Mouse (Mus musculus): ENCODE data around the gene Dtnb. TPM values are rescaled to one million over a fixed set of nuclear protein-coding genes. Genes with fewer than 3 reads are reported as not detected.

The Dtnb gene
- polyA plus RNA-seq, 1 experiment from 2014 or later: 110 TPM

DNA sequence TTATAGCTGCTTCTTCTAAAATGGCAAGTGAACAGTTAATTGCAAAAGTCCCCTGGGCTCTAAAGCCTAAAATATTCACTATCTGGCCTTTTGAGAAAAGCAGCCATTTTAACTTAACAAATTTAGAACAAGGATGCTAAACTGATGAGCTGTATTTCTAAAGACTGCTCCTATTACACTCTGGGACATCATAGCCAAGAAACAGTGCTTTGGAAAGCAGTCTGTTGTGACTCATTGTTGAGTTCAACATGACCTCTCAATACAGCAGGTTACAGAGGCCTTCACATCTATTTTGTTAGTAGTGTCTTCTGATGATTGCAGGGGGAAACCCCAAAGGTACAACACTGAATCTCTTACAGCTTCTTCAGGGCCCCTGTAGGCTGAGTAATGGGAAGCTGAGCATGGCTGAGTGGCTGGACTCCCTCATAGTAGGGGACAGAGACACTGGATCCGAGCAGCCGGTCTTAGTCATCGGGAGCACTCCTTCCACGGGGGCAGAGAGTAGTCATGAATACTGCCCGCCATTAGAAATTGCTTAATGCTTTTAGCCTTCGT is 157.4 kb downstream of the Dtnb start:
- H3K27me3 ChIP-seq: no peaks in the 10 kb centered on the region
- no peak for ATAC-seq
- in situ Hi-C loops (cut with MboI; ENCODE audit: low pct_unique_long_range_greater_than_20kb): no loop called here
- ChIA-PET CTCF (interaction anchor here (1.2 kb wide), 1 partner anchor 9 kb away, joined by 6 read pairs; no protein-coding TSS in a partner anchor), POLR2A (interaction anchor here (0.9 kb wide), 1 partner anchor 51 kb away, joined by 6 read pairs; no protein-coding TSS in a partner anchor)
- no peak for DNase-seq (ENCODE audit: low read depth, low spot score)
- TF ChIP-seq CTCF (IDR thresholded peaks at IDR 0.05): no peak

DNA sequence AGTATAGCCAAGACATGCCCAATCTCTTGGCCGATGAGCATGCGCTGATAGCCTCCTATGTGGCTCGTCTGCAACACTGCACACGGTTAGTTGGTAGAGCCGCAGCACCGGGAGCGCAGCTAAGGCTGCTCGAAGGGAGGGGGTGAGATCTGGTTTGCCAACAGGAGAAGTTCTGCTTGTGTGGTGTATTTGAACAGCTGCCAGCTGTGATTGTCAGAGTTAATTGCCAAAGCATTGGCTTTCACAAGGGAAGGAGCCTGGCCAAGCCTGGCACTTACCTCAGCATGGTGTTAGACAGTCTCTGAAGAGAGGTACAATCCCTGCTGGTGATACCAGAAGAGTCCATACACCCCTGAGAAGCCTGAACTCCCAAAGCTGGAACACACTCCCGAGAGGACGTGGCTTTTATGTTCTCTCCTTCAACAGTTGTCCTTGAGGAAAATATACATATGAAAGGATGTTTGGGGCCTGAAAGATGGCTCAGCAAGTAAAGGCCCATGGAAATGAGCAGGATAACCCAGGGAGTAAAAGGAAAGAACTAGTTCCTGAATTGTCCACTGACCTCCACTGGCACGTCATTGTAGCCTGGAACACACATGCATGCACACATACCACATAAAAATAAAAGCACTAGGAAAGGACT is 160.6 kb downstream of the Dtnb start:
- in situ Hi-C loops (cut with MboI; ENCODE audit: low pct_unique_long_range_greater_than_20kb): no loop called here
- no peak for TF ChIP-seq CTCF (IDR thresholded peaks at IDR 0.05)
- no peaks in the 10 kb centered on the region for H3K27me3 ChIP-seq
- DNase-seq (ENCODE audit: low read depth, low spot score) (no peak), ATAC-seq (no peak)
- CTCF ChIA-PET: no interaction called here
- POLR2A ChIA-PET: no interaction called here

- CTCF ChIA-PET: no interaction called here
- H3K27me3 ChIP-seq: no peaks in the 10 kb centered on the region
- in situ Hi-C loops (cut with MboI; ENCODE audit: low pct_unique_long_range_greater_than_20kb): no loop called here
- DNase-seq (ENCODE audit: low read depth, low spot score) (no peak), ATAC-seq (no peak)
- no peak for TF ChIP-seq CTCF (IDR thresholded peaks at IDR 0.05)
- POLR2A ChIA-PET: no interaction called here
Measured at GRCm38 (mm10) chr12:3733328-3733727, 161.1 kb downstream of the Dtnb start.

DNA sequence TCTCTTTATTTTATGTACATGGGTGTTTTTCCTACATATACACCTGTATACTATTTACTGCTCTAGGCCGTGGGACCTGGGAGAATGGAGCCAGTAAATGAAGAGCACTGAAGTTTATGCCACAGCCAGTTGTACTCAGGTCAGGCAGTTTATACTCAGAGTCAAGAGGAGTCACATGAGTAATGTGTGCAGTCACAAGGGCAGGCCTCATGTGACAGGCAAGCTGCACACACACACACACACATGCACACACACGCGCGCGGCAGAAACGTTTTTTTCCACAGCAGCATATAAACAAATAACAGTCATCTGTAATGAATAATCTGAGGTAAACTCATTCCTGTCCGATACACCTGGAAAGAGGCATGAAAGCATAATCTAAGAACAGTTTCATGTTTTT is 164.8 kb downstream of the Dtnb start:
- ChIA-PET POLR2A (no interaction called here), CTCF (no interaction called here)
- TF ChIP-seq CTCF (IDR thresholded peaks at IDR 0.05): no peak
- in situ Hi-C loops (cut with MboI; ENCODE audit: low pct_unique_long_range_greater_than_20kb): no loop called here
- DNase-seq (ENCODE audit: low read depth, low spot score) (no peak), ATAC-seq (no peak)
- no peaks in the 10 kb centered on the region for H3K27me3 ChIP-seq

DNA sequence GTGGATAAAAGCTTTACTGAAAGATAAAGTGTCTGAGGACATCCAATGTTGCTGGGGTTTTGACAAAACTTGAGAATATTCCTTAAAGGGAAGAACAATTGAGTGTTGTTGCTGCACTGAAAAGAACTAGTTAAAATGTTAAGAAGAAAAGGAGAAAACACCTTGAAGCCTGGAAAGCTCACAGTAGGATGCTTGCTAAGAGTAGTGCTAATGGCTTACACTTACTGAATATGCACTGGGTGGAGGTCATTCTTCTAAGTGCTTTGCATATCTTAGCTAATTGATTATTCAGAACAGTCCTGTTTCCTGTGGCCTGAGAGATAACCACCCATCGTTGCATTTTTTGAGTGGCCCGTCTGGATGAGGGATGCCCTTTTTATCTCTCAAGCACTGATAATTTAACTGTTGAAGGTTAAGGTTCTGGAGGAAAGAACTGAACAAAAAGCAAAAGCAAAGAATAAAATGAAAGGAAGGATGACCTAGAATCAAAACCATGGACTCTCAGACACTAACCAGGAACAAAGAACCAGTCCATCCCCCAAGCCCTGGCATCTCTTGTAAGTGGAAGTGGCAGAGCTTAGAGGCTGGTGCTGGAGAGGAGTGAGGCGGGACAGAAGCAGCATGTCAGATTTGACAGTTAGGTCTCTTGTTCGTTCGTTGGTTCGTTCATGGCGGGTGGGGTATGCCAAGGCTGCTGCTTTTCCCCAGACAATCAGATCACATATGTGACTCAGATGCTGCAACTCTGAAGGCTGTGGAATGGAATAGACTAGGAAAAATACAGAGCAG is 166.8 kb downstream of the Dtnb start:
- ChIA-PET CTCF (interaction anchor here (1.4 kb wide), 1 partner anchor 16 kb away, joined by 4 read pairs; no protein-coding TSS in a partner anchor), POLR2A (no interaction called here)
- in situ Hi-C loops (cut with MboI; ENCODE audit: low pct_unique_long_range_greater_than_20kb): no loop called here
- DNase-seq (ENCODE audit: low read depth, low spot score) (no peak), ATAC-seq (no peak)
- TF ChIP-seq CTCF (IDR thresholded peaks at IDR 0.05): no peak
- no peaks in the 10 kb centered on the region for H3K27me3 ChIP-seq

DNA sequence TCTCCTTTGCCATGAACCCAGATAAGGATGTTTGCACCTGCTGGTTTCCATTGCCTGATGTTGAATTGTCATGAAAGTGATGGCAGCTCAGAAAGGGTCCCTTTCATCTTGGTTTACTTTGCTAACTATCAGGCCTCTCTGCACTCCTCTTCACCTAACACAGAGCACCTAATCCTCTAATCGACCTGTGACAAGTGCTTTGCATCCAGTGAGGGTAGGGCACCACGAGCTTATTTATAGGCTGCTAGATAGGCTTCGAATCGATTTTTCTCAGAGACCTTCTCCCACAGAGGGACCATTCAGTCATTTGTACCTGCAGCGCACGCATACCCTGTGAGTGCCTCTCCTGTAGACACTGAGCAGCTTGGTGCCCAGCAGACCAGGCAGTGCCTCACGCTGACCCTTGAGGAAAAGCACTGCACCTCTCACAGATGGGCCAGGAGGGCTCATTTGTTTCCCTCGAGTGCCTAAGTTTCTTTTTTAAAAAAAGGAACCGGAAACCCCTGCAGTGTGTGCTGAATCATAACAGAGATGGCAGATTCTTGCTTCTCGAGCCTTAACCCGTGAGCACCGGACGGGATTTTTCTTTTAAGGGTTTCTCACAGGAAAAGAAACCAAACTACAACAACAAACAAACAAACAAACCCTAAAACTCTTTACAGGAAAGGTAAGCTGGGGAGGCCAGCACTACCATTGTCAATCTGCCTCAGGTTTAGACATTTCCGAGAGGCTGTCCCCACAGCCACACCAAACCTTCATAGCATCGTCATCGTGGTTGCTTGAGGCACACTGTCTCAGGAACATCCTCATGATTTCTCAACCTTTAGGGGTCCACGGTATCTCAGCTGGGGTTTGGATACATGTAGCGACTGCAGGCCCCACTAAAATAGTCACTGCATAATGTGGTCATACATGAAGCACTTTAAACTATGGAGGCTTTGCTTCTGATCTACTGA is 167.8 kb downstream of the Dtnb start:
- no peak for TF ChIP-seq CTCF (IDR thresholded peaks at IDR 0.05)
- in situ Hi-C loops (cut with MboI; ENCODE audit: low pct_unique_long_range_greater_than_20kb): no loop called here
- ChIA-PET CTCF (no interaction called here), POLR2A (no interaction called here)
- no peaks in the 10 kb centered on the region for H3K27me3 ChIP-seq
- DNase-seq (ENCODE audit: low read depth, low spot score): no peak
- no peak for ATAC-seq

GRCm38 (mm10) chr12:3740705-3741081 is 168.5 kb downstream of the Dtnb start:
- H3K27me3 ChIP-seq: no peaks in the 10 kb centered on the region
- ChIA-PET CTCF (no interaction called here), POLR2A (no interaction called here)
- DNase-seq (ENCODE audit: low read depth, low spot score): no peak
- no peak for ATAC-seq
- in situ Hi-C loops (cut with MboI; ENCODE audit: low pct_unique_long_range_greater_than_20kb): no loop called here
- TF ChIP-seq CTCF (IDR thresholded peaks at IDR 0.05): no peak

DNA sequence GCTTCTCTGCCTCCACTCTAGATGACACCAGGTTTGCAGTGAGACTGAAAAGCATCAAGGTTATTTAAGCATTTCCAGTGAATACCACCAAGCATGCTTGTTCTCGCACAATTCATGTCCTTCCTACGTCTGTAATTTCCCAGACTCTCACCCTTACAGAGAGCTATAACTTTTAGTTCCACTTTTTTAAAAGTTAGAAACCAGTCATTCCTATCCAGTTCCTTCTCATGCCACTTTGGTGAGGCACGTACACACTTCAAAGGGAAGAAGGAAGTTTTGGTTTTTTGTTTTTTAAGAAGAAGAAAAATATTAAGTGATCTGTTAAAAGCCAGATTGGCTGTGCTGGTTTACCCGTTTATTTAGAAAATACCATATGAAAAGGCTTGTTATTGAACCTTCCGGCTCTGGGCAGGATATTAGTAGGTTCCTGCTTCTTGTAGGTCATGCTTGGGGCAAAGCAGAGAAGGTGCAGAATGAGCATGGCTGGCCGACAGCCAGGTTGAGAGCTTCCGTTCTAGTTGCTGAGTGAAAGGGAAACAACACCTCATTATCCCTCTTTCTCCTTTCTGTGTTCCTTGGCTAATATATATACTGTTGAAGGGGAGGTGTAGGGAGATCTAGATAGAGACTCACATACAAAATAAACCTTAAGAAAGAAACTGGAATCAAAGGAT is 173.4 kb downstream of the Dtnb start:
- no peak for DNase-seq (ENCODE audit: low read depth, low spot score)
- ChIA-PET CTCF (no interaction called here), POLR2A (no interaction called here)
- TF ChIP-seq CTCF (IDR thresholded peaks at IDR 0.05): no peak
- no peaks in the 10 kb centered on the region for H3K27me3 ChIP-seq
- no peak for ATAC-seq
- in situ Hi-C loops (cut with MboI; ENCODE audit: low pct_unique_long_range_greater_than_20kb): no loop called here

GRCm38 (mm10) chr12:3746369-3746768 is 174.2 kb downstream of the Dtnb start:
- in situ Hi-C loops (cut with MboI; ENCODE audit: low pct_unique_long_range_greater_than_20kb): no loop called here
- TF ChIP-seq CTCF (IDR thresholded peaks at IDR 0.05): no peak
- no peak for DNase-seq (ENCODE audit: low read depth, low spot score)
- no peaks in the 10 kb centered on the region for H3K27me3 ChIP-seq
- CTCF ChIA-PET: no interaction called here
- POLR2A ChIA-PET: no interaction called here
- ATAC-seq: no peak

GRCm38 (mm10) chr12:3747583-3747982 is 175.4 kb downstream of the Dtnb start:
- ChIA-PET CTCF (no interaction called here), POLR2A (no interaction called here)
- DNase-seq (ENCODE audit: low read depth, low spot score) (no peak), ATAC-seq (no peak)
- TF ChIP-seq CTCF (IDR thresholded peaks at IDR 0.05): no peak
- in situ Hi-C loops (cut with MboI; ENCODE audit: low pct_unique_long_range_greater_than_20kb): no loop called here
- H3K27me3 ChIP-seq: no peaks in the 10 kb centered on the region

Measured in Patski (cell line).